Mouse (Mus musculus) B cell, adult 62 days (primary cell): Measurements from ENCODE around the gene Gm14296. TPM values are rescaled to one million over a fixed set of nuclear protein-coding genes. Genes with fewer than 3 reads are reported as not detected.

Experiments used
- total RNA-seq: library from RNA; stranded (reverse); gene quantifications from 4 replicates; pipeline ENCODE4 v1.2.4, GENCODE M21; 2023

The Gm14296 gene
- total RNA-seq, result 0.18 to 0.79 TPM (median 0.42 TPM) in 4 replicates

GRCm38 (mm10) chr2:176927709-176928108 lies at the start of gene Gm14296:
Gm14296 (minus strand) TSS chr2:176927809.

Other genes with a start within 250 kb of the Gm14296 start
- gene Gm14305, start 219.5 kb downstream of the Gm14296 start, total RNA-seq, result 0.39 to 2.1 TPM (median 1.2 TPM) in 4 replicates
- 1.4 to 4.0 TPM (median 1.7 TPM) in 3 of 4 replicates, not detected in the other for gene Gm14295, start 129.2 kb downstream of the Gm14296 start, total RNA-seq
- not detected in 4 replicates for gene Gm14408, start 96.7 kb downstream of the Gm14296 start, total RNA-seq
- gene Gm14419, start 73.1 kb upstream of the Gm14296 start, total RNA-seq, result 0.46 to 6.7 TPM (median 3.0 TPM) in 4 replicates
- gene Gm14401, start 146.5 kb upstream of the Gm14296 start, total RNA-seq, result 0.63 TPM in 1 of 4 replicates, not detected in the others